Mouse (Mus musculus) v-Abl transformed pro-B cells (cell line): Measurements from ENCODE around the gene Slc39a3.

ENCODE experiments used
- in situ Hi-C, 2 experiments: fragments of 400-800 bp; cut with MboI; formaldehyde crosslinking; loops; one replicate each; pipeline ENCODE4 v1.15.1; 2025; ENCODE audit not compliant: unreplicated experiment in 2 of 2

Slc39a3 gene

DNA sequence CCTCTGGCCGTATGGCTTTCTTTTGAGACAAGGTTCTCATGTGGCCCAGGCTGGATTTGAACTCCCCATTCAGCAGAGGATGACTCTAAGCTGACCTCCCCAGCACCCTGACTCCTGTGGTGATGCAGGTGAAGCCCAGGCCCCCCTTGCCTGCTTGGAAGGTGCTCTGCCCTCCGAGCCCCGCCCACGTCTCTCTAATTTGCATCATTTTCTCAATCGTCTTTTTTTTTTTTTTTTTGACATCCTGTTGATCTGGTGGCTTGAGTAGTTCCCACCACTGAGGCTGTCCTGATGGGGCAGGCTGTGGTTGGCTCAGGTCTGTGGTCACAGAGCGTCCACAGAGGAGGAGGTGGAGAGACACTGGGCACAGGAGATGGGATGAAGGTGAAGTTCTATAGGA lies 47.8 kb downstream of the Slc39a3 start:
- in situ Hi-C loops, result no loop called here

DNA sequence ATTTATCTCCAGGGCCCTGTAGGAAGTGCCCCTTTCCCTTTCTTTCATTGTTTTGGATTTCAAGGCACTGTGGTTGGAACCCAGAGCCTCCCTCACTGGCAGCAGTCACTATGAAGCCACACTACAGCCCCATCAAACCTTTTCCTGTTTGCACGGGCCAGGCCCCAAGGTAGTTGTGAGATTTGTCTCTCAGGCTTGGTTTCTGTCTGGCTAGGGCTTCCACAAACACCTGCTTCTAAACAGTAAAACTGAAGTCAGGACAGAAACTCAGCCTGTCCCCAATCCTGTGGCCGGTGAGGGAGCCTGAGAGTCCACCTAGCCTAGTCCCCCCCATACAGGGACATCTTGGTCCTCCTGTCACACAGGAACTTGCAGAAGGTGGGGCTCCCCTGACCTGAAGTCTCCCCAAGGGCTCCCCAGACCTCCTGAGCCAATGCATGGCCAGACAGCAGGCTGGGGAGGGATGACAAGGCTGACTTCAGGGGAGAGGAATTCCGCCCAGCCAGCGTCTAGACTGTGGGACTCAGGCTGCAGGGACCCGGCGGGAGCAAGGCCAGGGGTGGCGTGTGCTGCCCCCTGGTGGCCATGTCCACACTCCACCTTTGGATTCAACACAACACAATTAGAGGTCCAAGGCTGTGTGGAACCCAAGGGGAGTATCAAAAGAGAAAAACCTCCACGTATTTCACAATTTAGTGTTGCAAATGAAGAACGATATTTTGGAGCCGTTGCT lies 49.4 kb downstream of the Slc39a3 start:
- in situ Hi-C loops, result no loop called here

DNA sequence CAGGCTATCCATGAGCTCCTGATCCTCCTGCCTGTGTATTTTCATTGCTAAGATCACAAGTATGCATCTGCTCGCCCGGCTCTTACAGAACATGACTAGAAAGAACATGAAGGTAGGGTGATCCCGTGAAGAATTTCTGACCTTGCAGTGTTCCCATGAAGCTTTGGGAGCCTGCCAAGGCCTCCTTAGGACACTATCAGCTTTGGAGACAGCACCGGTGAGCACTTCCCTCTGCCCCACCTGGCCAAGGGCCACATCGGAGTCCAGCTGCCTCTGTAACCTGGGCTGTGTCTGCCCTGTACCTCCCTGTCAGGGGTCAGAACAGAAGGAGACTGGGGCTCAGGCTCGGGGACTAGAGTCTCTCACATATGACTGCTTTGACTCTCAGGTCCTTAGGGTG lies 50.5 kb downstream of the Slc39a3 start:
- in situ Hi-C loops, result no loop called here

DNA sequence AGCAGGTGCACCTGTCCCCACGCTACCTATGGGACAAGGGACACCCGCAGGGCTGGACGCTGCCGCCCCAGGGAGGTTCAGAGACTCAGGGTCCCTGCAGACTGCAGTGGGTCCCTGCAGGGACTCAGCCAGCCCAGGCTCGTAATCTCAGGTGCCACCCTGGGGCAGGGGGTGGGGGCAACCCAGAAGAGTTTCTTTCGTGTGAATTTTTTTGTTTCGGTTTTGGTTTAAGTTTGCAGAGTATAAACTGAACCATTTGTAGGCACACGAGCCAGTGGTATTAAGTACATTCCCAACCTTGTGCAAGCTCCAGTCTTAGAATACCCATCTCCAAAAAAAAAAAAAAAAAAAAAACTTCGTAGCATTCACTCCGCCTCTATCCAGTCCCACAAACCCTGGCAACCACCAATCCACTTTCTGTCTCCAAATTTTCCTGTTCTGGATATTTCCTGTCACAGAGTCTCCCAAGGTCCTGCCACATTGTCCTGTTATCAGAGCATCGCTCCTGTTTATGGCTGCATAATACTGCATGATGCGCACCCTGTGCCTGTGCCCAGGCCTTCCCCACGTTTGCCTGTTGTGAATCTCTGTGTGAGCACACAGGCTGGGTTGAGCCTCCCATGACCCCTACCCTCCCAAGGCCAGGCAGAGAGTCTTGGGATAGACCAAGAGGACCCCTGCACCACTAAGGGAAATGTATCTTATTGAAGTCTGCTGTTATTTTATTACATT lies 51.1 kb downstream of the Slc39a3 start:
- in situ Hi-C loops, result no loop called here

DNA sequence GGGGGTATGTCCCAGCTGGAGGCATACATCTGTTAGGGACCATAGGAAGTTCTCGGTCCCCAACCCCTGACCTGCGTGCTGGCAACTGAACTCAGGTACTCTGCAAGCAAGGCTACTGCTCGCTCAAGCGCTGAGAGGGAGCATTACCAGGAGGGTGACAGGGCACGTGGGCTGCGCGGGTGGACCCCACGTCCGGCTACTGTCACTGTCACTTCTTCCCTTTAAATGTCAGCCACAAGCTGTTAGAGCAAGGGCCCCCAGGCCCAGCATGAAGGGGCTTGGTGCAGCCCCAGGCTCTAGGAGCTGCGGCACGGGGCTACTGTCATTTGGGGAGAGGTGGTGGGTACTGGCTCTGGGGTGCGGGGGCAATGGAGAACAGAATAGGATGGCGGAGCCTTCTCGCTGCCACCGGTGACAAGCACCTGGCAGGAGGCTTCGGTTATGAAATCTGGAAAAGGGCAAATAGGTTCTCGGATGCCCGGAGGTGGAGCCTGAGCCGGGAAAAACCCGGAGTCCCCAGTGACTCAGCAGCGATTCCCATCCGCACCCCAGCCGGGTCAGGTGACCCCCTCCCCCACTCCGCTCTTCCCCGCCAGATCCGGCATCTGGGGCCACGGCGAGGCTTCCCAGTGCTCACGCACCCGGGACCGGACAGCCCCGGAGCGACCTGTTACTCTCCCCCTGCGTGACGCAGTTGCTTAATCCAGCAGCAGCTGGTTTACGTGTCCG lies 51.8 kb downstream of the Slc39a3 start:
- in situ Hi-C loops, result no loop called here

DNA sequence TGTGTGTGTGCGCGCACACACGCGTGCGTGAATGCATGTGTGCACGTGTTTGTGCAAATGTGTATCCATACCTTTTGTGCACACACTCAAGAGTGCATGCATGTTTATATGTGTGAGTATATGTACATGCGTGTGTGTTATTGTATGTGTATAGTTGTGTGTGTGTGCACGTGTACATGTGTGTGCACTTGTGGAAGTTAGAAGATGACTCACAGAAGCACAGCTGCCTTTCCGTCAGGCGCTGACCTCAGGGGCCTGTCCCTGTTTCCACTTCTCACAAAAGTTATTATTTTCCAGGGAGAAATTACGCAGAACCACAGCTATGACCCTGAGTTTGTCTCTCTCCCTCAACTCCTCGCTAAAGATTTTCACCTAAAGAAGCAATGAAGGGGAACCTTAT lies 53.0 kb downstream of the Slc39a3 start:
- in situ Hi-C loops, result no loop called here

DNA sequence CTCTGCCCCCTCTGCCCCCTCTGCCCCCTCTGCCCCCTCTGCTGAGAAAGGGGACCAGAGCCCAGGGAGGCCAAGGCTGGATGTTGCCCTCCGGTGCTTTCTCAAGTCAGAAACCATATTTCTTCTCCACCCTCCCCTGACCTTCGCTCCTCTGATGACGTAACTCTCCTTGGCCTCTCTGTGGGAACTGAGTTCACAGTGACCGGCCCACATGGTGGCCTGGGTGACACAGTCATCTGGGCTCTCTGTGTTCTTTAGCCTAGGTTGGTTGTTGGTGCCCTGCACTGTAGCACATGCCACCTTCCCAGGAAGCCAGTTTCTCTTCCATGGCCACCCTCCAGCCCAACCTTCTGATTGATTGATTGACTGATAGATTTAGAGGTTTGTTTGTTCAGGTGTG lies 54.8 kb downstream of the Slc39a3 start:
- in situ Hi-C loops, result no loop called here

DNA sequence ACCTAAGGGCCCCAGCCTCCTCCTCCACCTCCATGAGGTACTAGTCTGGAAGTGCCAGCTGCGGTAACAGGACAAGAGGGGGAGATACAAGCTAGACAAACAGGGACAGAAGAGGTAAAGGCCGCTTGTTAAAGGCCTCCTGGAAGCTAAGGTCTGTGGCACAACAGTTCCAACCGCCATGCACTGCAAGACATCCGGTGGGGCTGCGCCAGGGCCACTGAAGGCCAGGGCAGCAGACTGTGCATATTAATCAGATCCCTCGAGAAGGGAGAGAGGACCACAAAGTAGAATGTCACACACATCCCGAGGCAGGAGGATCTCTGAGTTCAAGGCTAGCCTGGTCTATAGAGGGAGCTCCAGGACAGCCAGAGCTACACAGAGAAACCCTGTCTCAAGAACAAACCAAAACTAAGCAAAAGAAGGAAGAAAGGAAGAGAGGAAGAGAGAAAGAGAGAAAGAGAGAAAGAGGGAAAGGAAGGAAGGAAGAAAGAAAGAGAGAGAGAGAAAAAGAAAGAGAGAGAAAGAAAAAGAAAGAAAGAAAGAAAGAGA lies 55.6 kb downstream of the Slc39a3 start:
- in situ Hi-C loops, result no loop called here
